Mouse (Mus musculus) urinary bladder, postnatal 4 days (tissue): ENCODE measurements around the gene Abcc10.

Experiments used
- DNase-seq, 2 experiments: peaks; one replicate each; pipeline ENCODE4 v3.0.0; 2021 to 2022; ENCODE audit warnings: low spot score in 2 of 2

Gene Abcc10

GRCm38 (mm10) chr17:46258279-46259053, 69.7 kb downstream of the Abcc10 start:
- DNase-seq: no peak

GRCm38 (mm10) chr17:46255147-46255546, 73.0 kb downstream of the Abcc10 start:
- DNase-seq: no peak

GRCm38 (mm10) chr17:46254106-46254505, 74.0 kb downstream of the Abcc10 start:
- no peak for DNase-seq

GRCm38 (mm10) chr17:46253452-46254084, 74.6 kb downstream of the Abcc10 start, which contains the start of gene Lrrc73:
TSS of gene Lrrc73 (plus strand) at chr17:46253531.
- DNase-seq: peak; percentile 83 to 92
